Comparison of ENCODE assay signal across 16 mouse cellular contexts in the genomic region with DNA sequence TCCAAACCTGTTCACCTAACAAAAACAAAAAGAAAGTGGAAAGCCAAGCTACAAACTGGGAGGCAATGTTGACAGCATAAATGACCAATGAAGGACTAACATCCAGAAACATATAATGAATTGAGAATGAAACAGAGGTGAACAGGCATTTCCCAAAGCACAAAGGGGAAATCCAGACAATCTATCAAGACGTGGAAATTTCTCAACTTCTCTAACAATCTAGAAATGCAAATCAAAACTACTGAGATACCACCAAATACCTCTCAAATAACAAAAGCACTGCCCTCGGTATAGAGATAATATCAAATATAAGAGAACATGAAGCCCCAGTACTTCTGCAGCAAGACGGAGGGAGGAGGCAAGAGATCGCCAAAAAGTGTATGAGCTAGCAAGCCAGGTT.
"Had no signal": no experiment of that assay in that cellular context is flagged by ENCODE, and none has a peak within 500 bp of the region (broad histone marks: within the 10 kb centered on the region; RNA-seq: fewer than 3 reads in every experiment).

No protein-coding gene starts in this region.

- H3K27ac ChIP-seq: lung, embryonic 15.5 days; macrophage; midbrain, embryonic 12.5 days; midbrain, embryonic 15.5 days; neural tube, embryonic 12.5 days had no signal

- H3K4me1 ChIP-seq: lung, embryonic 15.5 days; neural tube, embryonic 12.5 days had no signal

- H3K4me2 ChIP-seq: lung, embryonic 15.5 days; midbrain, embryonic 12.5 days; midbrain, embryonic 15.5 days; neural tube, embryonic 12.5 days had no signal

- H3K4me3 ChIP-seq: lung, embryonic 15.5 days; megakaryocyte, embryonic 14.5 days; midbrain, embryonic 12.5 days; midbrain, embryonic 15.5 days; neural tube, embryonic 12.5 days had no signal

- DNase-seq: liver, postnatal 0 days; lung, adult 2 months; lung, postnatal 14 days; lung, postnatal 36 days; right cerebral cortex, postnatal 14 days; spleen, adult 18-20 months; thymus, adult 18-20 months; thymus, postnatal 14 days; thymus, postnatal 36 days had no signal

- H3K27me3 ChIP-seq: lung, embryonic 15.5 days; megakaryocyte, embryonic 14.5 days; midbrain, embryonic 12.5 days; midbrain, embryonic 15.5 days; neural tube, embryonic 12.5 days had no signal

- H3K9ac ChIP-seq: liver, postnatal 0 days; lung, embryonic 15.5 days; midbrain, embryonic 12.5 days; midbrain, embryonic 15.5 days; neural tube, embryonic 12.5 days had no signal

- H3K36me3 ChIP-seq: lung, embryonic 15.5 days; midbrain, embryonic 12.5 days; midbrain, embryonic 15.5 days; neural tube, embryonic 12.5 days had no signal

- H3K9me3 ChIP-seq: lung, embryonic 15.5 days; midbrain, embryonic 12.5 days; midbrain, embryonic 15.5 days; neural tube, embryonic 12.5 days had no signal

- ATAC-seq: liver, postnatal 0 days; lung, postnatal 0 days; midbrain, embryonic 15.5 days had no signal
